Mouse (Mus musculus) gastrocnemius, adult 2 months (tissue): ENCODE measurements around the gene Zfp366. TPM values are rescaled to one million over a fixed set of nuclear protein-coding genes. Genes with fewer than 3 reads are reported as not detected.
A peak's percentile ranks its signal among the peaks of the same experiment; 100 is the strongest.

ENCODE experiments used
- DNase-seq: peaks from one replicate; pipeline ENCODE4 v3.0.0; 2022
- H3K27ac ChIP-seq: fragments of 200-600 bp; 2 replicates; pipeline ENCODE4 v1.8.1; 2022; ENCODE audit warnings: mild to moderate bottlenecking
- H3K4me3 ChIP-seq: fragments of 200-600 bp; 2 replicates; pipeline ENCODE4 v1.8.1; 2022; ENCODE audit warnings: mild to moderate bottlenecking, moderate library complexity
- CTCF ChIP-seq: fragments of 200-600 bp; IDR thresholded peaks from 2 replicates; pipeline ENCODE4 v1.8.1; 2022; ENCODE audit warnings: antibody characterized with exemption, mild to moderate bottlenecking, moderate library complexity
- intact Hi-C: fragments of 180-260 bp; cut with DNase I; formaldehyde crosslinking; loops from one replicate; pipeline ENCODE4 v1.15.1; 2025
- total RNA-seq, 2 experiments: library from RNA; stranded (reverse); gene quantifications; 2 replicates each; pipeline ENCODE4 v1.2.3; 2021

Zfp366 gene
- total RNA-seq, 2 experiments from 2014 or later: 3.1 to 7.8 TPM

- Histone ChIP-seq H3K4me3 (no peak overlapping the region), H3K27ac (peak overlapping the region; percentile 76)
- intact Hi-C loops: no loop called here
- no peak for DNase-seq
- no peak for TF ChIP-seq CTCF
Measured at GRCm38 (mm10) chr13:99254215-99254614, 69.6 kb downstream of the Zfp366 start.

- intact Hi-C loops: no loop called here
- peak overlapping the region; percentile 76 for H3K27ac ChIP-seq
- no peak for TF ChIP-seq CTCF
- no peak overlapping the region for H3K4me3 ChIP-seq
- no peak for DNase-seq
Measured at GRCm38 (mm10) chr13:99254781-99255180, 70.2 kb downstream of the Zfp366 start.

DNA sequence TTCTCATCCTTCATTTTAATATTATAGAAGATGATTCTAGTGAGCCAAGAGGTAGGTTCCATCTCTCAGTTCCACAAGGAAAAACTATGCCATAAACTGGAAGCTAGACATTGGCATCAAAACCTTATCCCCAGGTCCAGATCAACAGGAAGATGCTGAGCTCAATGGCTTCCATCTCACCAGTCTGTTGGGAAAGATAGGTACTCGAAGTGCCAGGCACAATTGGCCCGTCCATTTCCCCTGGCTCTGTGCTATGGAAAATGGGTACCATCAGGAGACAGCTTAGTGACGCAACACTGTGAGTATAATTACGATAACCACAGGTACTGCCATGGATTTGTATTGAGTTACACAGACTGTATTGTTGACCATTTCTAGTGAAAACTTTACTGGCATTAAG, 72.3 kb downstream of the Zfp366 start:
- TF ChIP-seq CTCF: no peak
- Histone ChIP-seq H3K27ac (no peak overlapping the region), H3K4me3 (no peak overlapping the region)
- intact Hi-C loops: no loop called here
- DNase-seq: no peak

DNA sequence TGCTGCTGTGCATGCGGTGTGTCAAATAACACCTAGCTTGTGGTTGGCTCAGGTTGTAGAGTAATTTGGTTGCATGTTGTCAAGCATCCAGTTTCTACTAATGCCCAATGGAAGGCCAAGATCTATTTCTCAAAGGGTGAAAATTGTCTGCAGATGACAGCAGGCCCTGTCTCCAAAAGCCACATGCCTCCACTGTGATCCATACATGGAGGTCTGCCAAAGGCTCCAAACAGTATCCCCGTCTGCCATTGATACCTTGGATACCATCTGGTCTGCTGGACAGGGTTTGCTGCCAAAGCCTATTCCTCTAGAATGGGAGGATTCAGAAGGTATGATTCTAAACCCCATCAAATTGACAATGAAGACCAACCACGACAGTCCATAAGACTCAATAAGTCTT, 74.1 kb downstream of the Zfp366 start:
- DNase-seq: no peak
- Histone ChIP-seq H3K4me3 (no peak overlapping the region), H3K27ac (peak overlapping the region; percentile 16)
- intact Hi-C loops: no loop called here
- TF ChIP-seq CTCF: no peak

- peak; percentile 42 for DNase-seq
- Histone ChIP-seq H3K27ac (peak overlapping the region; percentile 74), H3K4me3 (no peak overlapping the region)
- TF ChIP-seq CTCF: no peak
- intact Hi-C loops: loop anchor here (5.0 kb wide), 1 partner anchor 38 kb away; no protein-coding TSS in a partner anchor
Measured at GRCm38 (mm10) chr13:99259502-99260174, 75.0 kb downstream of the Zfp366 start.

DNA sequence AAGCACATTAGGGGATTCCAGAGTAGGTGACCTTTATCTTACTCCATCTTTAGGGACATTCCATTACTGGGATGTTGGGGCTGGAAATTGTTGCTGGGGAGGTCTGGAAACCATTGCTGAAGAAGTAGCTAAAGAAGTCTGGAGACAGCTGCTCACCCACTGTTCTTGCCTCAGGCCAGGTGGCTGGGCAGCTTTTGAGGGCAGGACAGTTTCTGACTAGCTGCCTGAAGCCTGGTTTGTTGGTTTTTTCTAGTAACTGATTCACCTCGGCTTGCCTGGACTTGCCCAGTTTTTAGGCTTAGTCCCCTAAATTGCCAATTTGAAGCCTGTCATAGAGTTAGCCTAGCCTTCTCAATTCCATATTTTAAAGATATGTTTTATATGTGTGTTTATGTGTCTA, 77.8 kb downstream of the Zfp366 start:
- DNase-seq: no peak
- intact Hi-C loops: loop anchor here (5.0 kb wide), 1 partner anchor 35 kb away; no protein-coding TSS in a partner anchor
- H3K27ac ChIP-seq: no peak overlapping the region
- no peak overlapping the region for H3K4me3 ChIP-seq
- TF ChIP-seq CTCF: no peak

DNA sequence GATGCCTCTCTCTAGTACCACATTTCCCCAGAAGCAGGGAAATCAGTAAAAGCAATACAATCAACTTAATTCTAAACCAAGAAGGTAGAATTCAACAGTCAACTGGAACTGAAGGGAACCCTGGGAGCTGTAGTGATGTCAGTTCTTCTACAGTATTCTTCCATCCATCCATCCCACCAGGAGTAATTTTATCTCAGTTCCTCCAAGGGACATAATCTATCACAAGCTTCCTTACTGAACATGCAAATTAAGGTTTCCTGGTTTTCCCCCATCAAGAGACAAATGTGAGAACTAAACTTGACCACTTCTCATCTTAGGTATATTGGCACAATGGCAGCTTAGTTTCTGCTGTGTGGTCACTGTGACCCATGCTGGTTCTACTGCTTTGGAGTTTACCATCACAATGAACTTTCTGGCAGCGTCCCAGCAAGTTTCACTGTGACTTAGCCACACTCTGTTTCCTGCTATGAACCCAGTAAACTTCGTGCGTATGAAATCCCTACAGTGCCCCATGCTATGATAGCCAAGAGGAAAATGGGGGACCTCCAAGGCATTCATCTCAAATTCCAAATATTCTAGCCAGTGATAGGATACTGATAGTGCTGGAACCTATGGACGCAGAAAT, 78.6 kb downstream of the Zfp366 start:
- H3K4me3 ChIP-seq: no peak overlapping the region
- TF ChIP-seq CTCF: no peak
- intact Hi-C loops: loop anchor here (5.0 kb wide), 1 partner anchor 34 kb away; no protein-coding TSS in a partner anchor
- no peak overlapping the region for H3K27ac ChIP-seq
- no peak for DNase-seq

DNA sequence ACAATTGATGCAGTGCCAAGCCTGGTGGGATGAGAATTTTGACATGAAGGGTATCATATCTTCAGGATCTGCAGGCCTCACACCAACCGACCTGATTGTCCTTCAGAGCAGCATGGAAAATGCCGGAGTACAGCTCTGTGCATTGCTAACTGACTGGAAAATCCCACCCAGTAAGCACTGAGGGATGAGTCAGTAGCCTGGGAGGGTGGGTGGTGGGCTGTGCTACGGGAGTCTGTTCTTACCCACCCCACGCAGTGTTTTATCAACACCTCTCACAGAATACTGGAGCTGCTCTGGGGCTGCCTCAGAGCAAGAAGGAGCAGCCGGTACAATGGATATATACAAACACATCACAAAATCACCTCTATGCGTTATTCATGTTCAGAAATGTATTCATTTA, 79.9 kb downstream of the Zfp366 start:
- intact Hi-C loops: loop anchor here (5.0 kb wide), 1 partner anchor 33 kb away; no protein-coding TSS in a partner anchor
- Histone ChIP-seq H3K4me3 (no peak overlapping the region), H3K27ac (no peak overlapping the region)
- no peak for DNase-seq
- no peak for TF ChIP-seq CTCF

DNA sequence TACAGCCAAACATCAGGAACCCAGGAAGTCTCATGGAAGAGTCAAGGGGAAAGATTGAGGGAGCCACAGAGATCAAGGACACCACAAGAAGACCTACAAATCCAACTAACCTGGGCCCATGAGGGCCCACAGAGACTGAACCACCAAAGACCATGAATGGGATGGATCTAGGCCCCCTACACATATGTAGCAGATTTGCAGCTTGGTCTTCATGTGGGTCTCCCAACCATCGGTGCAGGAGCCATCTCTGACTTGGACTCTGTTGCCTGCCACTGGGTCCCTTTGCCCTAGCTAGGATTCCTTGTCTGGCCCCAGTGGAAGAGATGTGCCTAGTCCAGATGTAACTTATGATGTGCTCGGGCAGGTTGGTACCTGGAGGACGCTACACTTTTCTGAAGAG, 87.4 kb downstream of the Zfp366 start:
- no peak for DNase-seq
- no peak overlapping the region for H3K4me3 ChIP-seq
- intact Hi-C loops: no loop called here
- H3K27ac ChIP-seq: no peak overlapping the region
- TF ChIP-seq CTCF: no peak

- intact Hi-C loops: no loop called here
- Histone ChIP-seq H3K27ac (no peak overlapping the region), H3K4me3 (no peak overlapping the region)
- no peak for DNase-seq
- TF ChIP-seq CTCF: no peak
Measured at GRCm38 (mm10) chr13:99277521-99277920, 92.9 kb downstream of the Zfp366 start.

- Histone ChIP-seq H3K4me3 (no peak overlapping the region), H3K27ac (no peak overlapping the region)
- intact Hi-C loops: no loop called here
- DNase-seq: no peak
- no peak for TF ChIP-seq CTCF
Measured at GRCm38 (mm10) chr13:99278511-99278910, 93.9 kb downstream of the Zfp366 start.

DNA sequence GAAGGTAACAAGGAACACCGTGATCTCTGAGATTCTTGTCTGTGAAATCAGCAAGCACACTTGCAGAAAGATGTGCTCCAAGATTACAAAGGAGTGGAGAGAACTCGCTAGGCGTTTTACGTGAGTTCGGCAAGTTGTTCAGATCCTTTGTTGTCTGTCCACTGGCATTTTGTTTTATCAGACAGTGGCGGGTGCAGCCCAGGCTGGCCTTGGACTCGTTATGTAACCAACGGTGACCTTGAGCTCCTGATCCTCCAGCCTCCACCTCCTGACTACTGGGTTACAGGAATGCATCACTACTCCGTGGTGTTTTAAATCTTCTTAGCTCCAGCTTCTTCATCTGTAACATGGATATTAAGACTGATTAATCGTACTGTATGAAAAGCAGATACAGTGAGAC, 94.7 kb downstream of the Zfp366 start:
- no peak overlapping the region for H3K4me3 ChIP-seq
- TF ChIP-seq CTCF: no peak
- intact Hi-C loops: no loop called here
- no peak overlapping the region for H3K27ac ChIP-seq
- no peak for DNase-seq

DNA sequence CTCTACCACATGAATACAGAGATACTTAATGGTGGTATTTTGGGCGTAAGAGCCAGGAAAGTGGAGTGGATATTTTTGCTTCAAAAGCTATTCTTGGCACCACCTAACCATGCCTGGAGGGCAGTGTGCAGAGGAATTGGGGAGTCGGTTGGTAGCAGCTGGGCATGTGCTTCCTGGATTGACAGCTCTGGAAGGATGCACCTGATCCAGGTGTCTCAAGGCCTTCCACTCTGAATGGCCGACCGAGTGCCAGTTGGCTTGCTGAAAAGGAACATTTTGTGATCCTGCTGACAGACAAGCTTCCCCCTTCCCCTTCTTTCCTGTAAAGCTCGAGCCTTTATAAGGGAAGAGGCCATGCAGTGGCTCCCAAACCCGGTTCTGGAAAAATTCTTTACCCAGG, 98.3 kb downstream of the Zfp366 start:
- Histone ChIP-seq H3K4me3 (no peak overlapping the region), H3K27ac (peak overlapping the region; percentile 24; the same call in 1 of the 2 replicates)
- no peak for DNase-seq
- no peak for TF ChIP-seq CTCF
- intact Hi-C loops: no loop called here

GRCm38 (mm10) chr13:99283916-99284315, 99.3 kb downstream of the Zfp366 start:
- intact Hi-C loops: no loop called here
- no peak for DNase-seq
- Histone ChIP-seq H3K4me3 (no peak overlapping the region; the same call in 1 of the 2 replicates), H3K27ac (peak overlapping the region; percentile 57)
- TF ChIP-seq CTCF: no peak
